Mouse (Mus musculus) cerebellum, adult 2 months (tissue): ENCODE data around the gene Slc25a16.

Experiments used
- CTCF ChIP-seq: fragments of 200-500 bp; IDR thresholded peaks from 2 replicates; pipeline ENCODE4 v1.5.1; 2011; ENCODE audit warnings: low read depth, mild to moderate bottlenecking, control low read depth, low read length, moderate library complexity, borderline replicate concordance; ENCODE audit not compliant: insufficient read depth
- POLR2A ChIP-seq: fragments of 200-500 bp; IDR thresholded peaks from 2 replicates; pipeline ENCODE4 v1.6.1; 2011; ENCODE audit warnings: low read length, control low read depth, borderline replicate concordance; ENCODE audit not compliant: insufficient read depth

- TF ChIP-seq POLR2A (no peak), CTCF (no peak)
These were observed 36.5 kb upstream of the Slc25a16 start for GRCm38 (mm10) chr10:62883933-62884372.
